Mouse (Mus musculus) C2C12 (cell line): Measurements from ENCODE around the gene Tenm1.

ENCODE experiments used
- CEBPB ChIP-seq: IDR thresholded peaks from one replicate; pipeline ENCODE4 v1.6.1; 2011; ENCODE audit warnings: low read depth, mild to moderate bottlenecking, control low read depth, moderate library complexity
- CTCF ChIP-seq: IDR thresholded peaks from one replicate; pipeline ENCODE4 v1.5.1; 2011; ENCODE audit not compliant: control insufficient read depth, insufficient read depth, insufficient read length
- FOSL1 ChIP-seq: IDR thresholded peaks from one replicate; pipeline ENCODE4 v1.8.0; 2011; ENCODE audit warnings: mild to moderate bottlenecking, low read length; ENCODE audit not compliant: poor library complexity, insufficient read depth, severe bottlenecking
- MAX ChIP-seq: IDR thresholded peaks from one replicate; pipeline ENCODE4 v1.6.1; 2011; ENCODE audit warnings: mild to moderate bottlenecking, control low read depth
- MYOD1 ChIP-seq: IDR thresholded peaks from one replicate; pipeline ENCODE4 v1.6.1; 2011; ENCODE audit warnings: low read depth; ENCODE audit not compliant: control insufficient read depth, insufficient read length
- MYOG ChIP-seq: IDR thresholded peaks from one replicate; pipeline ENCODE4 v1.6.1; 2011; ENCODE audit not compliant: control insufficient read depth, insufficient read length; ENCODE audit errors: extremely low read depth
- USF1 ChIP-seq: IDR thresholded peaks from one replicate; pipeline ENCODE4 v1.6.1; 2011; ENCODE audit warnings: low read depth, mild to moderate bottlenecking, control low read depth, moderate library complexity

DNA sequence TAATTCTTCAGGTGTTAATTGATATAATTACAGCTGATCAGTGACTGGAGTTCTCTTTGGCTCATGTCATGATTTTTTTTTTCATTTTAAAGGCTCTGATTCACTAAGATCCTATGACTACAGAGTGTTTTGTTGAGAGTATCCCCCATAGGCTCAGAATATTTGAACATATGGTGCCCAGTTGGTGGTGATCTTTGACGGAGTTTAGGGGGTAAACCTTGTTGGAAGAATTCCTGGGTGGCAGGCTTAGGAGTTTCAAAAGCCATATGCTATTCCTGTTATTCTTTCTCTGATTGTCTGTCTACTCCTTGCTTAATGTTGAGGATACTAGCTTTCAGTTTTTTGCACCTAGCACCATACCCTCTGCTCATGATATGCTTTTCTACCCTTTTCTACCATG is 109.6 kb downstream of the Tenm1 start:
- TF ChIP-seq CTCF (no peak), USF1 (no peak), CEBPB (no peak), MAX (no peak), MYOD1 (no peak), MYOG (no peak), FOSL1 (no peak)
